ENCODE assay signal across 15 mouse cellular contexts in genomic region chr1:184573325-184573724, GRCm38 (mm10).
DNase-seq lines count a peak whose midpoint lies in the region; ATAC-seq and TF ChIP-seq lines count a peak whose summit lies in the region.
"Had no signal": no experiment of that assay in that cellular context is flagged by ENCODE, and none has a peak within 500 bp of the region (broad histone marks: within the 10 kb centered on the region; RNA-seq: fewer than 3 reads in every experiment).

No protein-coding gene starts in this region.

- DNase-seq in heart, adult 9 months (ENCODE audit: low spot score in 2 of 2): peak; percentile 18 to 33
- no peak for DNase-seq in heart, postnatal 4 days
- DNase-seq in lung, postnatal 0 days (ENCODE audit: low spot score): peak; percentile 62
- DNase-seq in lung, postnatal 4 days: no peak
- DNase-seq in kidney, postnatal 10 days: no peak
- no peak for DNase-seq in cerebellum, adult 9-11 months
- DNase-seq: adrenal gland, adult 8-10 months; cerebellum, adult 2 months; liver; retina, postnatal 1 day had no signal

- H3K4me1 ChIP-seq in lung, postnatal 0 days (ENCODE audit: insufficient read depth, low read depth, low read length): no peaks in the 10 kb centered on the region
- peaks cover 10% of the 10 kb centered on the region for H3K4me1 ChIP-seq in bone marrow macrophage, adult 2 months (ENCODE audit: control insufficient read depth, insufficient read depth, low read length)
- H3K4me1 ChIP-seq: forebrain, embryonic 13.5 days; neural tube, embryonic 15.5 days had no signal

- ATAC-seq in lung, postnatal 0 days: no peak
- ATAC-seq in megakaryocyte progenitor cell, adult 5-6 weeks (replicated peaks; ENCODE audit: poor library complexity): peak; percentile 80
- ATAC-seq: forebrain, embryonic 13.5 days had no signal

- H3K9ac ChIP-seq in lung, postnatal 0 days (replicated peaks; ENCODE audit: low read depth): no peak overlapping the region
- H3K9ac ChIP-seq: forebrain, embryonic 13.5 days; neural tube, embryonic 15.5 days had no signal

- no peak overlapping the region for H3K4me2 ChIP-seq in lung, postnatal 0 days (replicated peaks; ENCODE audit: low read depth, low read length)
- H3K4me2 ChIP-seq: forebrain, embryonic 13.5 days; neural tube, embryonic 15.5 days had no signal

- TF ChIP-seq CTCF in lung, postnatal 0 days (IDR thresholded peaks at IDR 0.05): no peak
- TF ChIP-seq CTCF in bone marrow macrophage, adult 2 months (IDR thresholded peaks at IDR 0.05; ENCODE audit: low read depth, low read length): no peak

- H3K9me3 ChIP-seq in lung, postnatal 0 days (ENCODE audit: low read length): no peaks in the 10 kb centered on the region
- H3K9me3 ChIP-seq: forebrain, embryonic 13.5 days had no signal

- H3K27me3 ChIP-seq in lung, postnatal 0 days (replicated peaks; ENCODE audit: insufficient read depth, low read length): no peaks in the 10 kb centered on the region
- H3K27me3 ChIP-seq: forebrain, embryonic 13.5 days; neural tube, embryonic 15.5 days had no signal

- WGBS in lung, postnatal 0 days: 46% methylated on average over 7 of the region's 7 CpGs

- TF ChIP-seq EP300 in lung, postnatal 0 days (IDR thresholded peaks at IDR 0.05): no peak

- H3K36me3 ChIP-seq in lung, postnatal 0 days (ENCODE audit: insufficient read depth, low read length): no peaks in the 10 kb centered on the region
- H3K36me3 ChIP-seq: neural tube, embryonic 15.5 days had no signal

- no peak for TF ChIP-seq POLR2A in bone marrow macrophage, adult 2 months (IDR thresholded peaks at IDR 0.05; ENCODE audit: borderline replicate concordance, low read depth, low read length)

- no peak overlapping the region for H3K27ac ChIP-seq in lung, postnatal 0 days (ENCODE audit: low read length)
- peak overlapping the region; percentile 1; the same call in 1 of the 2 replicates for H3K27ac ChIP-seq in bone marrow macrophage, adult 2 months (ENCODE audit: insufficient read depth, low read depth, low read length)
- H3K27ac ChIP-seq: forebrain, embryonic 13.5 days; heart, adult 2 months; neural tube, embryonic 15.5 days had no signal

- H3K4me3 ChIP-seq in lung, postnatal 0 days (ENCODE audit: low read depth, low read length): no peak overlapping the region
- no peak overlapping the region for H3K4me3 ChIP-seq in bone marrow macrophage, adult 2 months (ENCODE audit: insufficient read depth, low read length)
- H3K4me3 ChIP-seq: forebrain, embryonic 13.5 days; heart, adult 2 months; neural tube, embryonic 15.5 days had no signal

Comparison
In these comparisons a context has a peak if more than half of its experiments do, and no peak if none do; other contexts are left out.
1. DNase-seq: peak in heart, adult 9 months (2 of 2) and lung, postnatal 0 days (single experiment); none in heart, postnatal 4 days (single experiment), lung, postnatal 4 days (0 of 2), kidney, postnatal 10 days (single experiment) and cerebellum, adult 9-11 months (single experiment).